Mouse (Mus musculus) urinary bladder, postnatal 14 days (tissue): Measurements from ENCODE around the gene Slc4a4.
"Not testable (repeated sequence)": the region's sequence is repeated elsewhere in the genome, so short reads cannot be mapped to it uniquely, and the experiment has no call there.

Experiments
- DNase-seq: peaks from one replicate; pipeline ENCODE4 v3.0.0; 2021; ENCODE audit warnings: low spot score

Slc4a4 gene

DNA sequence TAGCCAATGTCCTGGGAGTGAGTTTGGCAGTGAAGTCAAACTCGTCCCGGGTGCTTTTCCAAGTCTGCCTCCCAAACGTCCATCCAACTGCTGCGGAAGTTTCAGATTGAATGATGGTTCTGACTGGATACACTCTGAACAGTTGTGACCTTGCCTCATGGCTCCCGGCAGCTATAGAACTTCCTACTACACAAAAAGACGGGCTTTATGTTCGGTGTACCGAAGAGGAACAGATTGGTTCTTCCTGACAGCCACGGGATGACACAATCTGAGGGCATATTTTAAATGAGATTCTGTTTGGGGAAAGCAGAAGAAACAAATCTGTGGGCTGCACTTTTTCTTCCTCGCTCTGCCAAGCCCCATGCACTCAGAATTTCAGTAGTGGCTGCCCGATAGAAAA lies 201.8 kb downstream of the Slc4a4 start:
- no peak for DNase-seq

DNA sequence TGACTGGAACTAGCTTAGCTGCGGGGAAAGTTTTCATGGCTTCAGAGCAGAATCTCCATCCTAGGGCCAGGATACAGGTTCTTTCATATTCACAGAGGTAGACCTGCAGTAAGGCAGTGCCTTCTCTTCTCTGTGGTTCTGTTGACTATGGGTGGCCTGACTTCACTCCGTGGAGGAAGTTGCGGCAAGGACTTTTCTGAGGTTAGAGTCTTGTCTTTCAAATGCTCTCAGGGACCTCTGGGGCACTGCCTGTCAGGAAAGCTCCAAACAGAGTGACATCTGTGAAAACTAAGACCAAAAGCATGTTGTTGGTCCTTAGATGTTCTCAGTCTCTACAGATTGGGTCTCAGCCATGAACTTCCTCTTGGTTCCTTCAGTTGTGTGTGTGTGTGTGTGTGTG lies 203.5 kb downstream of the Slc4a4 start:
- no peak for DNase-seq

DNA sequence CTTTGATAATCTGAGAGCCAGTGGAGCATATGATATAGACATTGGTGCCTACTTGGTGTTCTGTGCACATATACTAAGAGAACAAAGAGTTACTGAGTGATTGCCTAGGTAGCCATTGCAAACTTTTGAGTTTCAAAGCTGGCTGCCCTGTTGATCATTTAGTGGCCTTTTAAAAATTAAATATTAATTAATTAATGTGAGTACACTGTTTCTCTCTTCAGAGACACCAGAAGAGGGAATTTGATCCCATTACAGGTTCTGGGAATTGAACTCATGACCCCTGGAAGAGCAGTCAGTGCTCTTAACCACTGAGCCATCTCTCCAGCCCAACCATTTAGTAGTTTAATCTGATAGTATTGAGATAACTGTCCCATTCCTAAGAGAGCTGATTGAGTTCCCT lies 209.8 kb downstream of the Slc4a4 start:
- no peak for DNase-seq

DNA sequence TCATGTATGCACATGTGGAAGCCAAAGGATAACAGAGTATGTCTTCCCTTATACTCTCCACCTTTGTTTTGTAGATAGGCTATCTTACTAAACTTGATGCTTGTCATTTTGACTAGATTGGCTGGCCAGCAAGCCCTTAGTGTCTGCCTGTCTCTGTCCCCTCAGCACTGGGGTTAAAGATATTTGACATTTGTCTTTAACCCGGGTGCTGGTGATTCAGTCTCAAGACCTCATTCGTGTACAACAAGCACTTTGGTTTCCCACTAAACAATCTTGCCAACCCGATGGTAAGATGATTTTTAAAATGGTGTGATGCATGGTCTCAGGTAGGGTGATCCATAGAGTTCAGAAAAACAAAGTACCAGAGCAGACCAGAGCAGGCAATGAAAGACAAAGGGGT lies 210.7 kb downstream of the Slc4a4 start:
- DNase-seq: no peak

DNA sequence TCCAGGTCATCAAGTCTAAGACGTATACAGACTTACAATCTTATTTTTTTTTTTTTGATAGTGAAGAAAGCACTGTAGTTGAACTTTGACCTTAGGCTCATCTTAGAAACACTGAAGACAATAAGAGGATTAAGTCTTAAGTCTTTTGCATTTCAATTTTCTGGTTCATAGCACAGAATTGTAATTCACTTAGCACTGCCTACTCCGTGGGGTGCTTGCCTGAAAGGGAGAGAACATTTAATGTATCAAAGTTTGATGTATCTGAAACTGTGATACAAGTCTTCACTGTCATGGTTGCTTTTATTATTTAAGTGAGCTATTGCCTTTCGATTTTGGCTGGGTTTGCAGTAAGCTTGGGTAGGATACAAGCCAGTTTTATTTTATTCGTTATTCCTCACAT lies 211.5 kb downstream of the Slc4a4 start:
- DNase-seq: no peak

DNA sequence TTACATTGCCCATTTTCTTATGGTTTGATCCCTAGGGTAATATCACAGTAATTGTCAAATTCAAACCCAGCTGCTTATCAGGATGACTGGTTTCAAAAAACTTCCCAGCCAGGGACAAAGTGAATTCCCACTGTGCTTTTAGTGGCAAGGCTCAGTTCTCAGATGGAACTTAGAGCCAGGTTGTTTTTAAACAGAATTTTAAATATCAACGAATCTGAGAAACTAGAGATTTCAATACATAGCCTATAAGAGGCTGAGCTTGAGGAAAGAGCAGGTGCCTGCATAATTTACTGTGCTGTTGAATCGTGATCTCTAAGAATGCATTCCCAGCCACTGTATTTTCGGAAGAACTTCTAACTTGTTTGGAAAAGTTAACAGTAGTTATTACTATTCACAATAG lies 213.3 kb downstream of the Slc4a4 start:
- DNase-seq: no peak

DNA sequence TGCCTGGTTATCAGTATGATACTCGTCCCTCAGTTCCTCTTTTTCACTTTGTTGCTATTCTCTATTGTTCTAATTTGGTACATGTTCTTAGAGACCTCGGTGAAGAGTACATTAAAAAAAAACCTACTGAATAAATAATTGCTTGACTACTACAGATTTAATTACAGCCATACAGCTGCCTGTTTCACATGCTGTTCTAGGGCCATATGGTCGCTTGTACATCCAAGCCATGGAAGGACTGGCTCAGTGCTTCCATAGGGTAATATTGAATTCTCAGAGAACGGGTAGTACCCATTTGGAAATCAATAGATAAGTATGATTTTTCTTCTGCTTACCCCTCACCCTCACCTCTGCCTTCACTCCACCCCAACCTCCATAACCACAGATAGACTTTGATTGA lies 215.9 kb downstream of the Slc4a4 start:
- DNase-seq: no peak

DNA sequence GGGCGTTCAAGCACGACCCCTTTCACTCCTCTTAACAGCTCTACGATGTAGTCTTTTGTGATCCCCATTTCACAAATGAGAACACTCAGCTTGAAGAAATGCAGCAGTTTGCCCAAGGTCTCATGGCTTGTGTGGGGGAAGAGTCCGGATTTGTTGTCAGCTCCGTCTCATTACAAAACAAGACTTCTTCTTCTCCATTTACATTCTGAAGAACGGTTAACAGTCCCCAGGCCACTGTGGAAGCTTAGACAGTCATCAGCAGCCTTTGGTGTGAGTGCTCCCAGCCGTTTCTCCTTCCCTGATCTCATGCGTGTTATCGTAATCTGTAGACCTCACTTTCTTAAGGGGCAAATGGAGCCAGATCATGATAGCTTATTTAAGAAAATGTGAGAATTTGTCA lies 218.7 kb downstream of the Slc4a4 start:
- DNase-seq: no peak

DNA sequence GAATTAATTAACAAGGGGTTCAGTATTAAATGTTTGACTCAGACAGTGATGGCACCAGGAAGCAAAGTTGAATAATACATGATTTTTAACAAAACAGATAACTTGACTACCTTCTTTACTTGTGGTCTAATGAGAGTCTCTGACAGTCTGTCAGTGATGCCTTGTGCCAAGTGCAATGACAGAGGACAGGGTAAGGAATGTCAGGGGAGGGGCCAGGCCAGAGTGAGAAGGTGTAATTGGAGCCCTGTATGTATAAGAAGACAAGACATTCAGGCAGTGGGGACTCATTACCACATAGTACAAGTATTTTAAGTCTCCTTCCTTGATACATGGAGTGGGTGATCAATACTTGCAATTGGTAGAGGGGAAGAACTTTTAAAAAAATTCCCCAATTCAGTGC lies 219.6 kb downstream of the Slc4a4 start:
- DNase-seq: no peak

DNA sequence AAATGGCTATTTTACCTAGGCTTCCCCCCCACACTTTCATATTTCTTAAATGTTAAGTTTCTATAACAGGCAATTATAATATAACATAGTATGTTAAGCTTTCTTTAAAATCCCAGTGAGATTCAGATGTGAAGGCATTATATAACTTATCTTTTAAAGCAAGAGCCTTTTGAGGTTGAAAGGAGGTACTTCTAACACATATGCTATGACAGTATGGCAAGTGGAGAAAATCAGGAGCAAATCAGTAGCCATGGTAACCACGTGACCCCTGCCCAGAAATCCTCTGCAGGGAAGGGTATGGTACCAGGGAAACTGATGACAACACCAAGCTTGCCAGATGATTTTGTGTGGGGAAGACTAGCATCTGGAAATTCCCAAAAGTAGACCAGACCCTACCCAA lies 222.2 kb downstream of the Slc4a4 start:
- DNase-seq: no peak

DNA sequence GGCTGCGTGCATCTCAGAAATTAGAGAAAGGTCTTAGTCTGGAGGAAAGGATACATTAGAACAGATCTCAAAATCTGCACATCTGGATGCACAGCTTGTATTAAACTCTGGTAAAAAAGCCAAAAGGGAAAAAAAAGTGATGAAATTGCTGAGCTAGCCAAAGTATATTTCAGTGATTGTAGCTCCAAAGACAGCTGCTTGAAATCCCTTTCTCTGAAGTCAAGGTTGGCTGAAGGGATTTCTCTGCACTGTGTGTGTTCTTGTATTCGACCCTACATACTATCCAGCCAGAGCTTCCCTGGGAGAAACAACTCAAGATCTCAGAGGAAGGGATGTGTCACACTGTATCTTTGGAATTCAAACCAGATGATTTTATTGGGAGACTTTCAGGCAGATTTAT lies 223.2 kb downstream of the Slc4a4 start:
- no peak for DNase-seq

DNA sequence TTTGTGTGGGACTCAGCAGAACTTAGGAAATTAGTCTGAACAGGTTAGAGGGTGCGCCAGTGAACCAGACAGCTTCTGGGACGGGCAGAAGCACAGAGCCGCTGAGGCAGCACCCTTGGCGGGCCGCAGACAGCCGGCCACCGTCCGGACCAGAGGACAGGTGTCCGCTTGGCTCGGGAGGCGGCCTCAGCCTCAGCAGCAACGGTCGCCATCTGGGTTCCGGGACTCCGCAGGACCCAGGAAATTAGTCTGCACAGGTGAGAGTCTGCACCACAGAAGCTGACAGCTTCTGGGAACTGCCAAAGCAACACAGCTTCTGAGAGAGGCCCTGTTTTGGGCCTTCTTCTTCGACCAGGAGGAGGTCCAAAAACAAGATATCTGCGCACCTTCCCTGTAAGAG lies 225.4 kb downstream of the Slc4a4 start:
- DNase-seq: not testable (repeated sequence)

DNA sequence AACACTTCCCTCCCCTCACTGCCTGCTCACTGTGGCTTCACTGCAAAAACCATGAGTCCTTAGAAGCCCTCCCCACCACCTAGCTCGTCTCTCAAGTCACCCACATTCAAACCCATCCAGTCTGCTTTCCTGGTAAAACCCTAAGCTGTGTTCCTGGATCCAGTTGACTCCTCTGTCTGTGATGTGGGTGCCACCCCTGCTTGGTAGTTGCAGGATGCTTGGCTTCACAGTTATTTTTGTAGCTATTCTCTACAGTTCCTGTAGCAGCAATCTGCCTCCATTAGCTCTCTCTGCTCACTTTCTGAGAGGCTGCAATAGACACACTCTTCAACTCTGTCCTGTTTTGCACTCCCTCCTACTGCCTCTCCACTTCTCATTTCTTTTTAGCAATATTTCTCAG lies 234.3 kb downstream of the Slc4a4 start:
- no peak for DNase-seq

DNA sequence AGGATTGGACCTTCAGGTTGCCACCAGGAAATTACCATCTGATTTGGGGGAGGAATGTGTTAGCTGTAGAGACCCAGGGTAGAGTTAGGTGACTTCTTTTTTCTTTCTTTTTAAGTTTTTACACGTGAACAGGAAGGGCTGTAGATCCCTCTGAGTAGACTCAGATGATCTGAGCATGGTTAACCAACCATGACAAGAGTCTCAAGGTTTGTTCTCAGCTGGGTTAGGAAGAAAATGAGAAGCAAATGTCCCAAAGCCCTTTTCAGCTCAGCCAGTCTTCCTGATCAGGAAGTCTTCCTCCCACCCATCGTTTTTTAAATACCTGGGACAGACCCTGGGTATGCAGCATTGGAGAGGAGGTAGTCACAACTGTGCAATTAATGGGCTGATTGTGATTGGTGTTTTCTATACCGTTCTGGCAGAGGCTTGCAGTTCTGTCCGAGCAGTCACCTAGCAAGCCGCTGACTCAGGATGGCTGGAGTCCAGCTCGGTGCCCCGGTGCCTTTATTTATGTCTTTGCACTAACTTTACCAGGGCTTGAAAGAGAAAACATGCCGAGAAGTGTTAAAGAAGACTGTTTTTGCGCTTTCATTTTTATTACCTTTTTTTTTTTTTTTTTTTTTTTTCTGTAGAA lies 236.8 kb downstream of the Slc4a4 start:
- no peak for DNase-seq

DNA sequence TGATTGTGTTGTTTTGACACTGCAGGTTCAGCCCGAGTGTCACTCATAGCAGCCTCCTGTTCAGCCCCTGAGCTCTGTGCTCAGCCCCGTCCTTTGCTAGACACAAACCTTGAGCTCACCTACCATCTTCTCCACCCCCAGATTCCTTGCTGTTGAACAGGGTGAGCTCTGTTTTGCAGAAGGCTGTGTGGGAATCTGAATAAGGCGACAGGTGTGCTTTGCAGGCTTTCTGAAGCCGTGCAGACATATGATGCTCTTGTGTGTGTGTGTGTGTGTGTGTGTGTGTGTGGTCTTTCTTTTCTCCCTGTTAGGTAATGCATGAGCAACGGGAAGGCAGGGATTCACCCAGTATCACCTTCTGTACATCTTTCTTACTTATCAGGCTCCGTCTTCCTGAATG lies 241.6 kb downstream of the Slc4a4 start:
- no peak for DNase-seq

DNA sequence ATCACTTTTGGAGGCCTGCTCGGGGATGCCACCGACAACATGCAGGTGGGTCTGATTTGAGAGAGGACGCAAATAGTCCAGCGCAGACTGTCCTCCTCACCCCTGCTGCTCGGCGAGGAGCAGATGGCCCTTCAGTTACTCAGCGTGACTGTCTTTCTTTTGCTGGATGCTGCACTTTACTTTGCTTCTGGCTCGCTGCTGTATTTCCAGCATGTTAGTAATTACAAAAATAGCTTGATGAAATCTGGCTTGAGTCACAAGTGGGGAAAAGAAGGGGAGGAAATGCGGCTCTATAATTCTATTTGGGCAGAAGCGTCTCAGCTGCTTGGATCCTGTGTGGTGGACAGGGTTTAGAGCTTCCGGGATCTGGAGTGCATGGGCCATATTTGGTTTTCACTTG lies 249.2 kb downstream of the Slc4a4 start:
- DNase-seq: no peak

DNA sequence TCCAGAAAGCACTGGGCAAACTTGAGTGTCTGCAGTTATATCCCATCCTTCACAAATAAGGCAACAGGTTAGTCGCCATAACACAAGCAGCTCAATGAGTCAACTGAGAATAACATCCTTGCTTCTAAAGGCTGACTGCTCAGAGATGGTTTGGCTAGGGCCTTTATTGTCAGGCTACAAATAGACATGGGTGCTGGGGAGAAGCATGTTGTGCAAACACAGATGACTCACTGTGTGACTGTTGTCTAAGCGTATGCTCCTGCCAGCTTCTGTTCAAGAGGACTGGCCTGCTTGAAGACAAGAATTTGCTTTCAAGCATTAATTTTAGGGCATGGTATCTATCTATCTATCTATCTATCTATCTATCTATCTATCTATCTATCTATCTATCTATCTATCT lies 253.5 kb downstream of the Slc4a4 start:
- DNase-seq: no peak

DNA sequence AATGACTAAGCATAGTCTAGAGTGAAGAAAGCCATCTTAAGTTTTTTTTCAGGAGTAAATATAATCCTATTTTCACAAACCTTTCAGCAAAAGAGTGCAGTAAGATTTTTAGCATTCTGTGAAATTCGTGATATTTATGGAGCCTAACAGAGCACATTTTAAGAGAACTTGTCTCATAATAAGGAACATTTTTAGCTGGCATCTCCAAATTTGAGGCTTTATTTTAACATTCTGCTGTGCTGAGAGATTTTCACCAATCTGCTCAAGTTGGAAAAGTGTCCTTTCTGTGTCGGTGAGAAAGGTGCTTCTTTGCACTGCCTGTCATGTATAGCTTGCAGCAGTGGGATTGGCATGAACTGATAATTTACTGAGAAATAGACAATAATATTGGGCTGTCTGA lies 255.1 kb downstream of the Slc4a4 start:
- DNase-seq: no peak

DNA sequence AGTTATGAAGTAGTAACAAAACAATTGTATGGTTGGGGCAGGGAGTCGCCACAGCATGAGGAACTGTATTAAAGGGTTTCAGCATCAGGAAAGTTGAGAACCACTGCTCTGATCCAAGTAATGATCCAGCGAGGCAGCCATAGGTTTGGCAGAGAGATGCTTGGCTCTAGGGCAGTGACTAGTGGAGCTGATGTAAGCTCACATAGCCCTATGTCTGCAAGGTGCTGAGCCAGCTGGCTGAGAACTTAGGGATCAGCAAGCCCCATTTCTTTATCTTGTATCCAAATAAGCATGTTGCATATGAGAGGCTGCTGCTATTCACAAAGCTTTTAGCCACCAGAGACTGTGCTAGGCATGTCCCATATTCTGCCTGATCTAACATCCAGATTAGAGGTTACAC lies 259.7 kb downstream of the Slc4a4 start:
- DNase-seq: no peak

DNA sequence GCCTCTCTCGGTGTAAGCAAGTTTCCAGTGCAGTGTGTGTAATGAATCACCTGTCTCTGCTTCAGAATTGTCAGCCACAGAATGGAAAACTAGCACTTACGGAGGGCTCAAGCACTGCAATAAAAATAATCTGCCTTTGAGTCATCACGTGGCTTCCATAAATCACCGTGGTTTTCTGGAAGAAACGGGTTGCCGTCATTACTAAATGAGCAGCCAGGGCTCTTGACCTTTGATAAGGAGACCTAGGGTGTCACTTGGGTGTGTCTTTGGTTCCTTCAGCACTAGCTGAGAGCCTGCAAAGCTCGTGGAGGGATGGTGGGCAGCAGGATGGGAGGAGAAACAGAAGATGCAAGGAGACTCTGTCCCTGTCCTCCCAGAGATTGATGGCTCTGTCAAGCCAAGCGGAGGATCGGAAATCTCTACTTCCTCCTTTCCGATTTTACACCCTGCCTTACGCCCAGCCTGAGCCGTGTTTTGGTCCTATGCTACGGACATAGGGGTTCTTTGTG lies 260.7 kb downstream of the Slc4a4 start:
- DNase-seq: peak; percentile 22

DNA sequence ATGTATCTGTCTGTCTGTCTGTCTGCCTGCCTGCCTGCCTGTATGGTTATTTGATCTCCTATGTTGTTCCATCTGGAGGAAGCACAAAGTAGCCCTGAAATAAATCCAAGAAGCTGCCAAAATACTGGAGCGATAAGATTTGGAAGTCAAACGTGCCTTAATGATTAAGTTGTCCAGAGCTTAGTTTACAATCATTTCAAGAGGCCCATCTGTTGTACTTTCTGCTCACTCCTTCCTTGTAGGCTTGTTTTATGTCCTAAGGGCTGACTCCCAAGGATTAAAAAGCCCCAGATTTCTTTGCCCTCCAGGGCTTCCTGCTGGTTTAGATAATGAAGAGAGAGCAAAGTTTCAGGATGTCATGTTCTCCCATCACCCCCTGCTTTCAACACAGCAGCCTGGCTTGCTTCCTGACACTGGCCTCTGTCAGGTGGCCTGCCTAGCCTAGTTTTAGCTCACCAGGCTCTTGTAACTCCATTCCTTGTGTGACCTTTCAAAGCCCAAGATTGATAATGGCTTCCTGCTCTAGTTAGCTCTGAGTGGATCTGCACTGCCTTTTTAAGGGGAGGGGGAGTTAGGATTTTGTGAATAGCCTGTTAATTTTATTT lies 262.9 kb downstream of the Slc4a4 start:
- no peak for DNase-seq

DNA sequence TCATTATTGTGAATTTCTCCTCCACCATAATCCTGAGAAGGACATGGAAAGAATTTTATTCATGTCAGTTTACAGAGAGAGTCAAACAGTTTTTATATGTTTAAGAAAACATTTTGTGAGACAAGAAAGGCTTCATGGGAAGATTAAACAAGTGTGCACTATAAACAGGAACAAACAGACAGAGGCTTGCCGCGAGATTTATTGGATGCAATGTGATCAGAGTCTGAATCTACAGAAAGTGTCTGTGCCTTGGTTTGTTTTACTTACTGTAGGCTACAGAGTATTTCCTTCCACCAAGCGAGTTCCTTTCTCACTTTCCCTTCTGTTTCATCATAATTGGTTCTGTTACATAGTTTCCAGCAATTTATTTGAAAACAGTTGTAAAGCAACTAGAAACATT lies 264.5 kb downstream of the Slc4a4 start:
- DNase-seq: no peak

DNA sequence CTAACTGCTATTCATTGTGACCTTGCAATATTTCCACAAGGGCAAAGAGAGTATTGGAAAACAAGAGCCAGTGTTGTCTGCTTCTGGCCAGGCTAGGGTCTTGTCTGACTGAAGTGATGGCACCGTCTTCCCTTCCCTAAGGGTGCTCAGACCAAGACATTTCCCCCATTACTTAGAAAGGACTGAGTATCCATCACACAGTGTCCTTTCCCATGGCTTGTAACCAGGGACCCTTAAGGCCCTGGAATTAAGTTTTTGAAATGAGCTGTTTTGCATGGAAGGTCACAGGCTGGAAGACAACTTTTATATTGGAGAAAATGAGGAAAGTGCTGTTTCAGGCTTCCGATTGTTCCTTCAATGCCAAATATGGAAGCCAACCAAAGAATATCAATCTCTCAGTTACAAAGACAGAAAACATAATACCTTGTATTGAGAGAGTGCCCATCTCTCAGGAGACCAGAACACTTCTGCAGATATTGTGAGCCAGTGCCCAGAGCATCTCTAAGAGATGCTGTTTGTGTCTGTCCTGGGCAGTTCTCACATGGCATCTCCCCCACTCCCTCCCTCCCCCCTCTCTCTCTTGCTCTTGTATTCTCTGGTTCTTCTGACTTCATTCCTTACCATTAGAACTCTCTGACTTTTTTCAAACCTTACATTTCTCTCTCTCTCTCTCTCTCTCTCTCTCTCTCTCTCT lies 284.6 kb downstream of the Slc4a4 start:
- no peak for DNase-seq

DNA sequence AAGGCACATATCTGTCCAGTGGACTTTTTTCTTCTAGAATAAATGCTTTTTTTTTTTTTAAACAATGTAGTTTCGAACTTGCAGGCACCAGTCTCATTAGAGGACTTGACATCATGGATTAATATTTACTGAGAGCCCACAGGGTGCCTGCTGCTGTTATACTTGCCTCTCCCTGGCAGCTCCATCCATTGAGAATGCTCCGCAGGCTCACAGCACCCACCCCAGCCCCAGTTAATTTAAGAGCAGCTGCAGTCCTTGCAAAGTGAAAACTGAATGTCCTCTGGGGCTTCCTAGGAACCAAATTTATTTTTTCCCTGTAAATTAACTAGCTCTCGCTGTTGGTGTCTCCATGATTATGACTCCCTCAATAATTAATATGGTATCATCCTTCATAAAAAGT lies 303.4 kb downstream of the Slc4a4 start:
- DNase-seq: no peak
